Mouse (Mus musculus): ENCODE measurements around the gene Tom1l1. TPM values are rescaled to one million over a fixed set of nuclear protein-coding genes. Genes with fewer than 3 reads are reported as not detected.
A peak's percentile ranks its signal among the peaks of the same experiment; 100 is the strongest.
"Not testable (repeated sequence)": the region's sequence is repeated elsewhere in the genome, so short reads cannot be mapped to it uniquely, and the experiment has no call there.

The Tom1l1 gene
- 17.9 and 18.8 TPM in 2 replicates for polyA plus RNA-seq (2015; fragmentation: Nextera tagmentation; extraction: Ambion mirVana)

GRCm38 (mm10) chr11:90687460-90688416 lies at the start of gene Tom1l1:
Gene Tom1l1 (minus strand): TSS chr11:90688366.
- H3K27me3 ChIP-seq (replicated peaks) = no peaks in the 10 kb centered on the region
- H3K4me3 ChIP-seq = peak within 1 kb of the TSS; percentile 66
- peak within 1 kb of the TSS; percentile 96 for H3K4me2 ChIP-seq
- no peaks in the 10 kb centered on the region for H3K36me3 ChIP-seq (replicated peaks)
- peaks cover 15% of the 10 kb centered on the region; the same call in 1 of the 2 replicates for H3K4me1 ChIP-seq
- WGBS = 5% methylated on average over 46 of the region's 47 CpGs
- no peaks in the 10 kb centered on the region for H3K9me3 ChIP-seq
- ATAC-seq (replicated peaks) = peak; percentile 91
- H3K9ac ChIP-seq = peak within 1 kb of the TSS; percentile 65
- H3K27ac ChIP-seq = peak within 1 kb of the TSS; percentile 71

- no peak for ATAC-seq (replicated peaks)
- no peaks in the 10 kb centered on the region for H3K9me3 ChIP-seq
Measured at GRCm38 (mm10) chr11:90733575-90733974, 45.4 kb upstream of the Tom1l1 start.

GRCm38 (mm10) chr11:90727354-90728125 lies 39.4 kb upstream of the Tom1l1 start:
- no peak overlapping the region for H3K9ac ChIP-seq
- no peak overlapping the region for H3K4me2 ChIP-seq
- no peak overlapping the region for H3K4me3 ChIP-seq
- H3K36me3 ChIP-seq (replicated peaks) = no peaks in the 10 kb centered on the region
- no peak for ATAC-seq (replicated peaks)
- H3K27me3 ChIP-seq (replicated peaks) = no peaks in the 10 kb centered on the region
- WGBS = 77% methylated on average over 10 of the region's 10 CpGs
- H3K4me1 ChIP-seq = peaks cover 6% of the 10 kb centered on the region
- H3K27ac ChIP-seq = no peak overlapping the region
- H3K9me3 ChIP-seq = no peaks in the 10 kb centered on the region

More at GRCm38 (mm10) chr11:90733575-90733974, 45.4 kb upstream of the Tom1l1 start:
- H3K27me3 ChIP-seq (replicated peaks) = no peaks in the 10 kb centered on the region
- no peaks in the 10 kb centered on the region for H3K4me1 ChIP-seq
- WGBS = 81% methylated on average over 4 of the region's 4 CpGs
- H3K9ac ChIP-seq = no peak overlapping the region
- no peak overlapping the region for H3K27ac ChIP-seq
- H3K4me2 ChIP-seq = no peak overlapping the region
- no peaks in the 10 kb centered on the region for H3K36me3 ChIP-seq (replicated peaks)
- no peak overlapping the region for H3K4me3 ChIP-seq

GRCm38 (mm10) chr11:90726730-90727129 lies 38.6 kb upstream of the Tom1l1 start:
- ATAC-seq (replicated peaks) = no peak
- Histone ChIP-seq H3K36me3 (replicated peaks) (no peaks in the 10 kb centered on the region), H3K9ac (no peak overlapping the region), H3K4me3 (no peak overlapping the region), H3K4me1 (peaks cover 8% of the 10 kb centered on the region), H3K4me2 (no peak overlapping the region), H3K27ac (no peak overlapping the region), H3K9me3 (no peaks in the 10 kb centered on the region), H3K27me3 (replicated peaks) (no peaks in the 10 kb centered on the region)
- WGBS = 84% methylated on average over 10 of the region's 10 CpGs

DNA sequence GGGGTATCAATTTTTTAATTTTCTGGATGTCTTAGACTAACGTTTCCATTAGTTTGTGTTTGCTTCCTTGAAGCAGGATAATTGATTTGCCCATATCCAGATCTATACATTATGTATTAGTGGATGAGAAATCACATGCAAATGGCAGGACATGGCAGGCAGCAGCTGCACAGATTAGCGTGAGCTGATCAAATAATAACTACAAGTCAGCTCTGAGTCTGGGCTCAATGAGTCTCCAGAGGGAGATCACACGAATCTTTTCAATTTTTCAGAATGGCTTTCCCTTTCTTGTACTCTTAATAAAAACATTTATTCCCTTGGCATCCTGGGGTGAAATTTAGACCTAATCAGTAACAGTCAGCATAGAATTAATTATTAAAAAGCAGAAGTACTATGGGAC lies 34.1 kb upstream of the Tom1l1 start:
- WGBS = 23% methylated on average over 3 of the region's 3 CpGs
- no peak for ATAC-seq (replicated peaks)

GRCm38 (mm10) chr11:90717719-90718118 lies 29.6 kb upstream of the Tom1l1 start:
- Histone ChIP-seq H3K4me3 (no peak overlapping the region), H3K36me3 (replicated peaks) (no peaks in the 10 kb centered on the region), H3K9ac (no peak overlapping the region), H3K27me3 (replicated peaks) (no peaks in the 10 kb centered on the region), H3K27ac (no peak overlapping the region), H3K4me1 (peaks cover 5% of the 10 kb centered on the region), H3K9me3 (no peaks in the 10 kb centered on the region), H3K4me2 (no peak overlapping the region)
- WGBS = 95% methylated on average over 3 of the region's 3 CpGs
- no peak for ATAC-seq (replicated peaks)

More for the DNA sequence above, 34.1 kb upstream of the Tom1l1 start:
- H3K36me3 ChIP-seq (replicated peaks) = no peaks in the 10 kb centered on the region
- no peak overlapping the region for H3K4me3 ChIP-seq
- no peaks in the 10 kb centered on the region for H3K27me3 ChIP-seq (replicated peaks)
- no peak overlapping the region for H3K4me2 ChIP-seq
- no peak overlapping the region for H3K27ac ChIP-seq
- no peak overlapping the region for H3K9ac ChIP-seq
- H3K4me1 ChIP-seq = peaks cover 8% of the 10 kb centered on the region
- no peaks in the 10 kb centered on the region for H3K9me3 ChIP-seq

DNA sequence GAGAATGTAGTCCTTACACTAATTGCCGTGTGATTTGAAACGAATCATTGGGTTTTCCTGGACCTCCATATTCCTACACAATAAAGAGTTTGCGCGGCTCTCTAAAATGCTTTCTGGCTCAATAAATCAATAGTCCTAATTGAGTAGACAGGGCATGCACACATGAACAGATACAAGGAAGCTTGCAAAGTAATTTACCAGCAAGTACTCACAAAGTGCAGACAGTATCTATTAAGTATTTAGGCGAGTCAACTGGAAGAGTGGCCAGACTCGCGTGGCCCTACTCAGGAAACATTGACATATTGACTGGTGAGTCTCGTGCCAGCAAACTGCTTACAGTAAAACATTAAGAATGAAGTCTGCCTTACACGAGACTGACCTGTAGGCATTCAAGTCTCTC lies 23.4 kb upstream of the Tom1l1 start:
- no peaks in the 10 kb centered on the region for H3K36me3 ChIP-seq (replicated peaks)
- H3K4me1 ChIP-seq = no peaks in the 10 kb centered on the region
- H3K27ac ChIP-seq = no peak overlapping the region
- H3K9me3 ChIP-seq = no peaks in the 10 kb centered on the region
- WGBS = 81% methylated on average over 9 of the region's 9 CpGs
- H3K4me2 ChIP-seq = no peak overlapping the region
- no peaks in the 10 kb centered on the region for H3K27me3 ChIP-seq (replicated peaks)
- no peak overlapping the region for H3K9ac ChIP-seq
- ATAC-seq (replicated peaks) = no peak
- H3K4me3 ChIP-seq = no peak overlapping the region

GRCm38 (mm10) chr11:90707134-90707533 lies 19.0 kb upstream of the Tom1l1 start:
- 97% methylated on average over 1 of the region's 1 CpGs for WGBS

GRCm38 (mm10) chr11:90697480-90698240 lies 9.5 kb upstream of the Tom1l1 start:
- peak; percentile 83 for ATAC-seq (replicated peaks)
- Histone ChIP-seq H3K27ac (no peak overlapping the region), H3K27me3 (replicated peaks) (no peaks in the 10 kb centered on the region), H3K4me1 (no peaks in the 10 kb centered on the region), H3K9ac (no peak overlapping the region), H3K36me3 (replicated peaks) (no peaks in the 10 kb centered on the region), H3K4me2 (peak overlapping the region; percentile 44), H3K9me3 (no peaks in the 10 kb centered on the region), H3K4me3 (0 out of 2 replicates have a peak overlapping the region, but pooled peaks have one; percentile 17)
- 17% methylated on average over 10 of the region's 10 CpGs for WGBS

More at GRCm38 (mm10) chr11:90707134-90707533, 19.0 kb upstream of the Tom1l1 start:
- H3K9ac ChIP-seq; H3K4me3 ChIP-seq; ATAC-seq (replicated peaks); H3K27ac ChIP-seq; H3K27me3 ChIP-seq (replicated peaks); H3K36me3 ChIP-seq (replicated peaks); H3K4me1 ChIP-seq; H3K4me2 ChIP-seq; H3K9me3 ChIP-seq: not testable (repeated sequence)

DNA sequence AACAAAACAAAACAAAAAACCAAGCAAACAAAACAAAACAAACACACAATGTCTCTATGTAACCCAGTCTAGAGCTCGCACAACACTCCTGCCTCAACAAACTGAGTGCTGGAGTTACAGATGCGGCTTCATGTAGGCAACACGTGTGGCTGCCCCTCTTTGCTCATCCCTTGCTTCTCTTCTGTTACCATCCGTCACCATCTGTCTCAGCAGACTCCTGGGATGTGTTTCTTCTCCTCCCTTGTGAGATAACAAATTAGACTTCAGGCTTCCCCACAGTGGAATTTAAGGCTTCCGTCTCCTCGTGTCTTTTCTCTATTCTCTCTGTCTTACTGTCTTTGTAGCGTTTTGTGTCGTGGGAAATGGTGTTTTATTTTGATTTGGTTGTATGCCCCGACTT lies 7.6 kb upstream of the Tom1l1 start:
- Histone ChIP-seq H3K4me2 (no peak overlapping the region), H3K36me3 (replicated peaks) (no peaks in the 10 kb centered on the region), H3K9ac (no peak overlapping the region), H3K27ac (no peak overlapping the region), H3K4me1 (no peaks in the 10 kb centered on the region), H3K9me3 (no peaks in the 10 kb centered on the region), H3K4me3 (no peak overlapping the region), H3K27me3 (replicated peaks) (no peaks in the 10 kb centered on the region)
- no peak for ATAC-seq (replicated peaks)
- WGBS = 63% methylated on average over 9 of the region's 9 CpGs

DNA sequence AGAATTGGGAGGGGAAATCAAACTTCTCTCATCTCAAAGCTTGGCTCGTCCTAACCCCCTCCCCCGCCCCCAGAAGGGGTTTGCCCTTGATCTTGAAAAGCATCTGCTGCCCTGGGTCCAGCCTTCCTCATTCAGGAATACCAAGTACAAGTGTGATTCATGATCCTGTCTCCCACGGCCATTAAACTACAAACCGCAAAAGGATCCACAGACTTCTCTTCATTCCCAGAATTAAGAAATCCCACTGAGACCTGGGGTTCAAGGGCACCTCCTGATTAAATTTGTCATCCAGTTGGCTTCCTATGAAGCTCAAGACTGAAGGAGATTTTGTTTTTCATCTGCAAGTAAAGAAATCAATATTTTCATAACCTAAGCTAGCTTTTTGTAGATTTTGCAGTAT lies 6.0 kb upstream of the Tom1l1 start:
- no peaks in the 10 kb centered on the region for H3K27me3 ChIP-seq (replicated peaks)
- no peaks in the 10 kb centered on the region for H3K4me1 ChIP-seq
- no peaks in the 10 kb centered on the region for H3K36me3 ChIP-seq (replicated peaks)
- H3K27ac ChIP-seq = no peak overlapping the region
- ATAC-seq (replicated peaks) = no peak
- no peaks in the 10 kb centered on the region for H3K9me3 ChIP-seq
- no peak overlapping the region for H3K4me2 ChIP-seq
- no peak overlapping the region for H3K9ac ChIP-seq
- no peak overlapping the region for H3K4me3 ChIP-seq
- 68% methylated on average over 4 of the region's 4 CpGs for WGBS

GRCm38 (mm10) chr11:90690361-90690760 lies 2.2 kb upstream of the Tom1l1 start:
- Histone ChIP-seq H3K4me3 (no peak overlapping the region), H3K4me2 (no peak overlapping the region), H3K9ac (no peak overlapping the region), H3K27me3 (replicated peaks) (no peaks in the 10 kb centered on the region), H3K9me3 (no peaks in the 10 kb centered on the region), H3K4me1 (peaks cover 13% of the 10 kb centered on the region; the same call in 1 of the 2 replicates), H3K36me3 (replicated peaks) (no peaks in the 10 kb centered on the region), H3K27ac (no peak overlapping the region)
- ATAC-seq (replicated peaks) = no peak
- WGBS = 32% methylated on average over 6 of the region's 6 CpGs
